Mouse (Mus musculus): ENCODE data around the gene Btbd1.

GRCm38 (mm10) chr7:81777667-81778218, 51.5 kb downstream of the Btbd1 start:
- no peak for TF ChIP-seq POLR2A (IDR thresholded peaks at IDR 0.05; ENCODE audit: insufficient read depth, low read depth, low read length)
- TF ChIP-seq CTCF (IDR thresholded peaks at IDR 0.05; ENCODE audit: insufficient read depth, low read depth, low read length): no peak
